Mouse (Mus musculus): ENCODE measurements at regions not wholly inside any gene's neighbourhood (a gene's known extent, or its start where the extent isn't known, plus 50 kb on each side); places are given as distances from the start of the nearest gene placed in this dataset.

- TF ChIP-seq CTCF (IDR thresholded peaks at IDR 0.05; ENCODE audit: borderline replicate concordance, insufficient read depth, low read depth, low read length) (no peak), POLR2A (IDR thresholded peaks at IDR 0.05; ENCODE audit: borderline replicate concordance, insufficient read depth, low read length) (no peak)
Observed at GRCm38 (mm10) chr2:33978550-33978949, 90.8 kb upstream of the Mvb12b start.
